ENCODE assay signal across 13 mouse cellular contexts in the genomic region with DNA sequence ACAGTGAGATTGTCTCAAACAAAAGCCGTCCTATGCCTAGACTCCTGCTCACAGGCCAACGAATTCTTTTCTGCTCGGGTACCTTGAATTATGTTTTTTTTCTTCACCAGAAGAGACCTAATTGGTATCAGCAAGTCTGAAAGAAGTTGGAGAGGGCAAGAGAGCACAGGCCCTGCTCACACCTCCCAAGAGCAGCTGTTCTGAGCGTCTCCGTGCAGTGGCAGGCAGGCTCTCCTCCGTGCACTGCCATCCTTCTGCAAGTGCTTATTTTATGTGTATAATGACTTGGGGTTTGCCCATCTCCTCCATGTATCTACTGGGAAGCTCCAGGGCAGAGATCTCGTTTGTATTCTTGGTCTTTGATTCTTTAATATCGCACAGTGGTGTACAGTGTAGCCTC. TPM values are rescaled to one million over a fixed set of nuclear protein-coding genes. Genes with fewer than 3 reads are reported as not detected.
DNase-seq lines count a peak whose midpoint lies in the region; ATAC-seq and TF ChIP-seq lines count a peak whose summit lies in the region.
"Had no signal": no experiment of that assay in that cellular context is flagged by ENCODE, and none has a peak within 500 bp of the region (broad histone marks: within the 10 kb centered on the region; RNA-seq: fewer than 3 reads in every experiment).

No protein-coding gene starts in this region.

- no peak overlapping the region for H3K4me3 ChIP-seq in forebrain, embryonic 14.5 days (ENCODE audit: low read depth, low read length)
- H3K4me3 ChIP-seq in forebrain, postnatal 0 days (ENCODE audit: low read depth, low read length) = no peak overlapping the region
- H3K4me3 ChIP-seq in limb, embryonic 11.5 days (ENCODE audit: low read depth, low read length) = no peak overlapping the region
- no peak overlapping the region for H3K4me3 ChIP-seq in limb, embryonic 10.5 days
- H3K4me3 ChIP-seq in bone marrow macrophage, adult 2 months (ENCODE audit: insufficient read depth, low read length) = peak overlapping the region; percentile 73
- peak overlapping the region; percentile 10 for H3K4me3 ChIP-seq in liver, embryonic 15.5 days (replicated peaks)
- H3K4me3 ChIP-seq: forebrain, embryonic 13.5 days; midbrain, embryonic 12.5 days; neural tube, embryonic 15.5 days had no signal

- WGBS in forebrain, embryonic 14.5 days = 63% methylated on average over 8 of the region's 8 CpGs
- WGBS in forebrain, postnatal 0 days = 58% methylated on average over 8 of the region's 8 CpGs
- 82% methylated on average over 8 of the region's 8 CpGs for WGBS in limb, embryonic 11.5 days
- 85% methylated on average over 8 of the region's 8 CpGs for WGBS in limb, embryonic 10.5 days
- WGBS in liver, embryonic 15.5 days (ENCODE audit: insufficient replicate concordance) = 68% methylated on average over 8 of the region's 8 CpGs

- no peak for TF ChIP-seq POLR2A in bone marrow macrophage, adult 2 months (IDR thresholded peaks at IDR 0.05; ENCODE audit: borderline replicate concordance, low read depth, low read length)

- H3K9me3 ChIP-seq in forebrain, embryonic 14.5 days (replicated peaks; ENCODE audit: control insufficient read depth, low read length) = no peaks in the 10 kb centered on the region
- H3K9me3 ChIP-seq in forebrain, postnatal 0 days (ENCODE audit: low read length) = no peaks in the 10 kb centered on the region
- no peaks in the 10 kb centered on the region for H3K9me3 ChIP-seq in limb, embryonic 11.5 days (ENCODE audit: control insufficient read depth, low read length)
- no peaks in the 10 kb centered on the region for H3K9me3 ChIP-seq in limb, embryonic 10.5 days (replicated peaks)
- H3K9me3 ChIP-seq in liver, embryonic 15.5 days (replicated peaks) = no peaks in the 10 kb centered on the region
- H3K9me3 ChIP-seq: forebrain, embryonic 13.5 days; midbrain, embryonic 12.5 days; neural tube, embryonic 15.5 days had no signal

- peak overlapping the region; percentile 13; the same call in 1 of the 2 replicates for H3K9ac ChIP-seq in forebrain, embryonic 14.5 days (ENCODE audit: low read length)
- H3K9ac ChIP-seq in forebrain, postnatal 0 days = no peak overlapping the region
- H3K9ac ChIP-seq in limb, embryonic 11.5 days (ENCODE audit: low read length) = 0 out of 2 replicates have a peak overlapping the region, but pooled peaks have one; percentile 28
- no peak overlapping the region for H3K9ac ChIP-seq in liver, embryonic 15.5 days
- H3K9ac ChIP-seq: midbrain, embryonic 12.5 days; neural tube, embryonic 15.5 days had no signal

- H3K4me2 ChIP-seq in forebrain, embryonic 14.5 days (ENCODE audit: low read length) = no peak overlapping the region
- H3K4me2 ChIP-seq in forebrain, postnatal 0 days (ENCODE audit: low read depth) = no peak overlapping the region
- H3K4me2 ChIP-seq in limb, embryonic 11.5 days (ENCODE audit: low read depth, severe bottlenecking) = no peak overlapping the region
- peak overlapping the region; percentile 88 for H3K4me2 ChIP-seq in liver, embryonic 15.5 days
- H3K4me2 ChIP-seq: forebrain, embryonic 13.5 days; neural tube, embryonic 15.5 days had no signal

- H3K27ac ChIP-seq in forebrain, embryonic 14.5 days (ENCODE audit: low read depth, low read length) = no peak overlapping the region; the same call in 1 of the 2 replicates
- H3K27ac ChIP-seq in forebrain, postnatal 0 days (ENCODE audit: low read depth, low read length) = no peak overlapping the region
- no peak overlapping the region for H3K27ac ChIP-seq in limb, embryonic 11.5 days (replicated peaks; ENCODE audit: low read depth, low read length)
- H3K27ac ChIP-seq in limb, embryonic 10.5 days = no peak overlapping the region
- peak overlapping the region; percentile 26 for H3K27ac ChIP-seq in bone marrow macrophage, adult 2 months (ENCODE audit: insufficient read depth, low read depth, low read length)
- H3K27ac ChIP-seq in liver, embryonic 15.5 days (replicated peaks) = peak overlapping the region; percentile 69
- H3K27ac ChIP-seq: forebrain, embryonic 13.5 days; midbrain, embryonic 12.5 days; neural tube, embryonic 15.5 days had no signal

- no peaks in the 10 kb centered on the region for H3K36me3 ChIP-seq in forebrain, embryonic 14.5 days (ENCODE audit: control insufficient read depth, insufficient read depth, low read length)
- no peaks in the 10 kb centered on the region for H3K36me3 ChIP-seq in forebrain, postnatal 0 days (ENCODE audit: insufficient read depth)
- no peaks in the 10 kb centered on the region for H3K36me3 ChIP-seq in limb, embryonic 11.5 days (ENCODE audit: control insufficient read depth, insufficient read depth, low read length)
- peaks cover 4% of the 10 kb centered on the region; the same call in 1 of the 2 replicates for H3K36me3 ChIP-seq in limb, embryonic 10.5 days
- H3K36me3 ChIP-seq in liver, embryonic 15.5 days (replicated peaks) = peaks cover 2% of the 10 kb centered on the region; the same call in 1 of the 2 replicates
- H3K36me3 ChIP-seq: midbrain, embryonic 12.5 days; neural tube, embryonic 15.5 days had no signal

- peaks cover 25% of the 10 kb centered on the region for H3K4me1 ChIP-seq in forebrain, embryonic 14.5 days (ENCODE audit: control insufficient read depth, insufficient read depth, low read length)
- peaks cover 8% of the 10 kb centered on the region; the same call in 1 of the 2 replicates for H3K4me1 ChIP-seq in forebrain, postnatal 0 days (ENCODE audit: insufficient read depth)
- H3K4me1 ChIP-seq in limb, embryonic 11.5 days (ENCODE audit: control insufficient read depth, insufficient read depth, low read length) = peaks cover 12% of the 10 kb centered on the region
- H3K4me1 ChIP-seq in limb, embryonic 10.5 days = peaks cover 38% of the 10 kb centered on the region
- peaks cover 41% of the 10 kb centered on the region for H3K4me1 ChIP-seq in bone marrow macrophage, adult 2 months (ENCODE audit: control insufficient read depth, insufficient read depth, low read length)
- H3K4me1 ChIP-seq in liver, embryonic 15.5 days (replicated peaks) = peaks cover 81% of the 10 kb centered on the region

- ATAC-seq in forebrain, embryonic 14.5 days = no peak
- ATAC-seq in forebrain, postnatal 0 days = no peak
- no peak for ATAC-seq in limb, embryonic 11.5 days (ENCODE audit: insufficient number of reproducible peaks, low FRiP score, low TSS enrichment, low read depth)
- no peak for ATAC-seq in liver, embryonic 15.5 days (ENCODE audit: insufficient read depth)
- ATAC-seq: forebrain, embryonic 13.5 days had no signal

- TF ChIP-seq CTCF in forebrain, postnatal 0 days (IDR thresholded peaks at IDR 0.05; ENCODE audit: low read depth) = no peak
- TF ChIP-seq CTCF in bone marrow macrophage, adult 2 months (IDR thresholded peaks at IDR 0.05; ENCODE audit: low read depth, low read length) = no peak

- no peaks in the 10 kb centered on the region for H3K27me3 ChIP-seq in forebrain, embryonic 14.5 days (replicated peaks; ENCODE audit: control insufficient read depth, insufficient read depth, low read length)
- H3K27me3 ChIP-seq in forebrain, postnatal 0 days (ENCODE audit: insufficient read depth, low read length) = no peaks in the 10 kb centered on the region
- no peaks in the 10 kb centered on the region for H3K27me3 ChIP-seq in limb, embryonic 11.5 days (ENCODE audit: control insufficient read depth, insufficient read depth, low read length)
- H3K27me3 ChIP-seq in limb, embryonic 10.5 days (ENCODE audit: low read depth, poor library complexity, severe bottlenecking) = no peaks in the 10 kb centered on the region
- no peaks in the 10 kb centered on the region for H3K27me3 ChIP-seq in liver, embryonic 15.5 days
- H3K27me3 ChIP-seq: forebrain, embryonic 13.5 days; midbrain, embryonic 12.5 days; neural tube, embryonic 15.5 days had no signal

- DNase-seq in forebrain, embryonic 14.5 days (ENCODE audit: low spot score) = no peak
- no peak for DNase-seq in forebrain, postnatal 0 days
- DNase-seq in limb, embryonic 11.5 days (ENCODE audit: low spot score) = no peak
- no peak for DNase-seq in limb, embryonic 10.5 days (ENCODE audit: low spot score)
- DNase-seq in lung, postnatal 4 days = no peak
- no peak for DNase-seq in urinary bladder, postnatal 4 days (ENCODE audit: low spot score in 2 of 2)
- DNase-seq: B cell, adult 2 months; thymus, postnatal 14 days had no signal

RNA-seq across cellular contexts. Expression of gene Lcmt1, which starts 2.8 kb away (rescaled TPM):
- 108 and 113 TPM in 2 replicates for polyA plus RNA-seq in forebrain, embryonic 14.5 days (2014; fragmentation: Nextera tagmentation; extraction: Ambion mirVana)
- total RNA-seq in forebrain, postnatal 0 days (2014; rRNA removed) = 93.1 and 105 TPM in 2 replicates
- 118 and 122 TPM in 2 replicates for polyA plus RNA-seq in forebrain, postnatal 0 days (2015; fragmentation: Nextera tagmentation; extraction: Ambion mirVana)
- 50.7 and 60.7 TPM in 2 replicates for polyA plus RNA-seq in limb, embryonic 11.5 days (2014; fragmentation: Nextera tagmentation; extraction: Ambion mirVana)
- 51.4 and 55.6 TPM in 2 replicates for polyA plus RNA-seq in limb, embryonic 10.5 days (2016; fragmentation: Nextera tagmentation; extraction: Ambion mirVana)
- 26.1 and 28.0 TPM in 2 replicates for polyA plus RNA-seq in bone marrow macrophage, adult 2 months (2012; ENCODE audit: insufficient read depth, insufficient read length, missing spikeins)
- 21.2 and 22.3 TPM in 2 replicates for polyA plus RNA-seq in liver, embryonic 15.5 days (2015; fragmentation: Nextera tagmentation; extraction: Ambion mirVana)

RNA-seq across cellular contexts. Expression of gene Arhgap17, which starts 2.9 kb away (rescaled TPM):
- polyA plus RNA-seq in forebrain, embryonic 14.5 days (2014; fragmentation: Nextera tagmentation; extraction: Ambion mirVana) = 8.5 and 11.0 TPM in 2 replicates
- total RNA-seq in forebrain, postnatal 0 days (2014; rRNA removed) = 6.0 and 8.1 TPM in 2 replicates
- 5.2 and 5.4 TPM in 2 replicates for polyA plus RNA-seq in forebrain, postnatal 0 days (2015; fragmentation: Nextera tagmentation; extraction: Ambion mirVana)
- 32.6 and 32.7 TPM in 2 replicates for polyA plus RNA-seq in limb, embryonic 11.5 days (2014; fragmentation: Nextera tagmentation; extraction: Ambion mirVana)
- polyA plus RNA-seq in limb, embryonic 10.5 days (2016; fragmentation: Nextera tagmentation; extraction: Ambion mirVana) = 28.6 and 31.5 TPM in 2 replicates
- polyA plus RNA-seq in bone marrow macrophage, adult 2 months (2012; ENCODE audit: insufficient read depth, insufficient read length, missing spikeins) = 160 and 171 TPM in 2 replicates
- polyA plus RNA-seq in liver, embryonic 15.5 days (2015; fragmentation: Nextera tagmentation; extraction: Ambion mirVana) = 10.2 and 10.3 TPM in 2 replicates

Comparison
In these comparisons a context has a peak if more than half of its experiments do, and no peak if none do; other contexts are left out.
1. H3K9ac ChIP-seq: peak in forebrain, embryonic 14.5 days (single experiment) and limb, embryonic 11.5 days (single experiment); none in forebrain, postnatal 0 days (single experiment) and liver, embryonic 15.5 days (single experiment).
2. H3K27ac ChIP-seq: peak in bone marrow macrophage, adult 2 months (single experiment) and liver, embryonic 15.5 days (single experiment); none in forebrain, embryonic 14.5 days (single experiment), forebrain, postnatal 0 days (single experiment), limb, embryonic 11.5 days (single experiment) and limb, embryonic 10.5 days (single experiment).
3. H3K4me3 ChIP-seq: peak in bone marrow macrophage, adult 2 months (single experiment) and liver, embryonic 15.5 days (single experiment); none in forebrain, embryonic 14.5 days (single experiment), forebrain, postnatal 0 days (single experiment), limb, embryonic 11.5 days (single experiment) and limb, embryonic 10.5 days (single experiment).